Mouse (Mus musculus) neutrophil, adult 5-6 weeks (primary cell): ENCODE measurements around the gene Smox. TPM values are rescaled to one million over a fixed set of nuclear protein-coding genes. Genes with fewer than 3 reads are reported as not detected.

Source experiments
- total RNA-seq: library from RNA; stranded (forward); fragments of 200-1000 nt; gene quantifications from 2 replicates; pipeline ENCODE4 v1.2.3, GENCODE M21; 2017

Smox gene
- total RNA-seq, 1 experiment from 2014 or later: 63.3 TPM

Other genes starting within 250 kb of the Smox start
- 54.8 and 58.1 TPM in 2 replicates for gene Pank2, start 229.0 kb upstream of the Smox start, total RNA-seq
- 3.8 and 6.3 TPM in 2 replicates for gene Rnf24, start 138.6 kb upstream of the Smox start, total RNA-seq
- not detected in 2 replicates for gene Adra1d, start 70.8 kb downstream of the Smox start, total RNA-seq